Mouse (Mus musculus): Measurements from ENCODE around the gene Ubac2. TPM values are rescaled to one million over a fixed set of nuclear protein-coding genes. Genes with fewer than 3 reads are reported as not detected.
"Not testable (repeated sequence)": the region's sequence is repeated elsewhere in the genome, so short reads cannot be mapped to it uniquely, and the experiment has no call there.

The Ubac2 gene
- 25.2 to 53.9 TPM (median 36.5 TPM) in 3 replicates for total RNA-seq (2017)

GRCm38 (mm10) chr14:121878176-121878858 lies at the start of gene Ubac2:
Ubac2 (plus strand) TSS chr14:121878620.
- peak; percentile 90 for ATAC-seq (replicated peaks; ENCODE audit: insufficient number of reproducible peaks, low FRiP score, low TSS enrichment, poor library complexity, severe bottlenecking)

GRCm38 (mm10) chr14:121829816-121830442 lies 48.5 kb upstream of the Ubac2 start:
- ATAC-seq (replicated peaks; ENCODE audit: insufficient number of reproducible peaks, low FRiP score, low TSS enrichment, poor library complexity, severe bottlenecking): no peak

GRCm38 (mm10) chr14:121833001-121833520 lies 45.4 kb upstream of the Ubac2 start:
- ATAC-seq (replicated peaks; ENCODE audit: insufficient number of reproducible peaks, low FRiP score, low TSS enrichment, poor library complexity, severe bottlenecking): no peak

- ATAC-seq (replicated peaks; ENCODE audit: insufficient number of reproducible peaks, low FRiP score, low TSS enrichment, poor library complexity, severe bottlenecking): no peak
These were observed 40.3 kb upstream of the Ubac2 start for GRCm38 (mm10) chr14:121838161-121838560.

- ATAC-seq (replicated peaks; ENCODE audit: insufficient number of reproducible peaks, low FRiP score, low TSS enrichment, poor library complexity, severe bottlenecking): no peak
These were observed 38.2 kb upstream of the Ubac2 start for GRCm38 (mm10) chr14:121840217-121840616.

GRCm38 (mm10) chr14:121844486-121844885 lies 33.9 kb upstream of the Ubac2 start:
- ATAC-seq (replicated peaks; ENCODE audit: insufficient number of reproducible peaks, low FRiP score, low TSS enrichment, poor library complexity, severe bottlenecking): no peak

GRCm38 (mm10) chr14:121851231-121851630 lies 27.2 kb upstream of the Ubac2 start:
- no peak for ATAC-seq (replicated peaks; ENCODE audit: insufficient number of reproducible peaks, low FRiP score, low TSS enrichment, poor library complexity, severe bottlenecking)

GRCm38 (mm10) chr14:121852531-121852930 lies 25.9 kb upstream of the Ubac2 start:
- no peak for ATAC-seq (replicated peaks; ENCODE audit: insufficient number of reproducible peaks, low FRiP score, low TSS enrichment, poor library complexity, severe bottlenecking)

GRCm38 (mm10) chr14:121865162-121865561 lies 13.3 kb upstream of the Ubac2 start:
- ATAC-seq (replicated peaks; ENCODE audit: insufficient number of reproducible peaks, low FRiP score, low TSS enrichment, poor library complexity, severe bottlenecking): peak; percentile 76; the same call in 1 of the 2 replicates

GRCm38 (mm10) chr14:121866574-121866973 lies 11.8 kb upstream of the Ubac2 start:
- ATAC-seq (replicated peaks; ENCODE audit: insufficient number of reproducible peaks, low FRiP score, low TSS enrichment, poor library complexity, severe bottlenecking): no peak

- ATAC-seq (replicated peaks; ENCODE audit: insufficient number of reproducible peaks, low FRiP score, low TSS enrichment, poor library complexity, severe bottlenecking): no peak
These were observed 9.3 kb upstream of the Ubac2 start for GRCm38 (mm10) chr14:121869111-121869510.

GRCm38 (mm10) chr14:121872760-121873159 lies 5.7 kb upstream of the Ubac2 start:
- no peak for ATAC-seq (replicated peaks; ENCODE audit: insufficient number of reproducible peaks, low FRiP score, low TSS enrichment, poor library complexity, severe bottlenecking)

GRCm38 (mm10) chr14:121873172-121873571 lies 5.2 kb upstream of the Ubac2 start:
- peak; percentile 52 for ATAC-seq (replicated peaks; ENCODE audit: insufficient number of reproducible peaks, low FRiP score, low TSS enrichment, poor library complexity, severe bottlenecking)

- no peak for ATAC-seq (replicated peaks; ENCODE audit: insufficient number of reproducible peaks, low FRiP score, low TSS enrichment, poor library complexity, severe bottlenecking)
These were observed 4.8 kb upstream of the Ubac2 start for GRCm38 (mm10) chr14:121873646-121874045.

- not testable (repeated sequence) for ATAC-seq (replicated peaks; ENCODE audit: insufficient number of reproducible peaks, low FRiP score, low TSS enrichment, poor library complexity, severe bottlenecking)
These were observed 2.2 kb upstream of the Ubac2 start for GRCm38 (mm10) chr14:121876190-121876589.

- no peak for ATAC-seq (replicated peaks; ENCODE audit: insufficient number of reproducible peaks, low FRiP score, low TSS enrichment, poor library complexity, severe bottlenecking)
These were observed 1.6 kb upstream of the Ubac2 start for GRCm38 (mm10) chr14:121876860-121877259.

- ATAC-seq (replicated peaks; ENCODE audit: insufficient number of reproducible peaks, low FRiP score, low TSS enrichment, poor library complexity, severe bottlenecking): no peak
These were observed 780 bp upstream of the Ubac2 start for GRCm38 (mm10) chr14:121877640-121878039.

GRCm38 (mm10) chr14:121878859-121879206 lies 413 bp downstream of the Ubac2 start:
- ATAC-seq (replicated peaks; ENCODE audit: insufficient number of reproducible peaks, low FRiP score, low TSS enrichment, poor library complexity, severe bottlenecking): no peak

GRCm38 (mm10) chr14:121879266-121879840 lies 933 bp downstream of the Ubac2 start:
- ATAC-seq (replicated peaks; ENCODE audit: insufficient number of reproducible peaks, low FRiP score, low TSS enrichment, poor library complexity, severe bottlenecking): no peak

GRCm38 (mm10) chr14:121881211-121881610 lies 2.8 kb downstream of the Ubac2 start:
- ATAC-seq (replicated peaks; ENCODE audit: insufficient number of reproducible peaks, low FRiP score, low TSS enrichment, poor library complexity, severe bottlenecking): no peak

All from monocyte, adult 5-6 weeks (primary cell).